Mouse (Mus musculus): Measurements from ENCODE around the gene Filip1.
A peak's percentile ranks its signal among the peaks of the same experiment; 100 is the strongest.

Gene Filip1

DNA sequence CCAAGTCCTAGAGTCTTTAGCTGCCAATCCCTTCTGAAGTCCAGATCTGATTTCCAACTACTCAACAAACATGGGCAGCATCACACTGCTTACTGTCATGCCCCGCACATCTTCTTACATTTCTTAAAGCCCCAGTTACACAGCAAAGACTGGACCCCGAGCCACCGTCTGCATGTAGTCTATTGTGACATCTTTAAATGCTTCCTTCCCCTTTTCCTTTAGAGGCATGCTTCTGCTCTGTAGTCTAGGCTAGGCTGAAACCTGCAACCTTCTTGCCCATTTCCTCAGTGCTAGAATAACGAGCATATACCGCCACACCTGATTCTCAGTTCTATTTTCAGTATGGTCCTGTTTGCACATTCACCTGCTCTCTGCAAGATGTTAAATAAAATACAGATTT is 196.2 kb downstream of the Filip1 start:
- no peak for DNase-seq

- no peak for DNase-seq
Measured at GRCm38 (mm10) chr9:79816013-79816412, 196.6 kb downstream of the Filip1 start.

GRCm38 (mm10) chr9:79814592-79814991 is 198.1 kb downstream of the Filip1 start:
- no peak for DNase-seq

DNA sequence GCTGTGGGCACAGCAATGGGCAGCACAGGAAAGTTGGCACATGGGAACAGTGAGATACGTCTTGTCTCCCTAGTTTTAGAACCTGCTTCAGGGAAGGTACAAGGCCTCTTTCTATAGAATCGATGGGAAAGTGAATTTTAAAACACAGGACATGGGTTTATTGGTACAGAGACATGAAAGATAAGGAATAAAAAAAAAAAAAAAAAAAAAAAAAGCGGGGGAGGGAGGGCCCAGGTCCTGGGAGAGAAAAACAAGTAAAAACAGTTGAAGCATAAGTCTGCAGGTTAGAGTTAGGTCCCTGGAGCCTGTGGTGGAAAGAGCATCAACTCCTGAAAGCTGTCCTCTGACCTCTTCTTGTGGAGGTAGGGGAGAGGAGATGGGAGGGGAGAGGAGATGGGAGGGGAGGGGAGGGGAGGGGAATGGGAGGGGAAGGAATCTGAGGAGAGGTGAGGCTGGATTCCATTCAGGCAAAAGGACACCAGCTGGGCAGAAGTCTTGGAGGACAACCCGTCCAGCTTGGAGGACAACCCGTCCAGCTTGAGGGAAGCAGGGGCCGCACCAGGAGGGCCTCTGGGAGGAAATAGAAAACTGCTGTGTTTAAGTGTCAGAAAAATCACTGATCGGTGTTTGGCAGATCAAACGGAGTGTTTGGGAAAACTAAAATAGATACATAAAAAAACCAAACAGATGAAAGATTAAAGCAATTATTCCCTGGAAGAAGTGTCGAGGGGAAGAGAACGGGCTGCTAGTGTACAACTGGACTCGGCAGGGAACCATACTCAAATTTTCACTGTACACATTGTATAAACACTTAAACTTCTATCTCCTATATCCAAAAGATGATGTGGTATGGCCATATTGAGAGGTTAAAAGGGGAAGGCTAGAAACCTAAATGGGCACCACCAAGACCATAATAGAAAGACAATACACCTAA is 201.4 kb downstream of the Filip1 start:
- DNase-seq: no peak

DNA sequence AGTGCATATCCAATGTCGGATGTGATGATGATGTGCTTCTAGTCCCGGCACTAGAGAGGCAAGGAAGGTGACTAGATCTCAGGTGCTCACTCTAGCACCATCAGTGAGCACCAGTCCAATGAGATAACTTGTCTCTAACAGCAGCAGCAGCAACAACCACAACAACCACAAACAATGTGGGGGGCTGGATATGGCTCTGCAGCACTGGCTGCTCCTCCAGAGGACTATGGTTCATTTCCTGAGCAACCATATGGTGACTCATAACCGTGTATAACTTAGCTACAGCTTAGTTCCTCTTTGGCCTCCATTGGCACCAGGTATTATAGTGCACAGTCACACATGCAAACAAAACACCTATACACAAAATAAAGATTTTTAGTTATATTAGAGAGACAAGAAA is 202.1 kb downstream of the Filip1 start:
- no peak for DNase-seq

DNA sequence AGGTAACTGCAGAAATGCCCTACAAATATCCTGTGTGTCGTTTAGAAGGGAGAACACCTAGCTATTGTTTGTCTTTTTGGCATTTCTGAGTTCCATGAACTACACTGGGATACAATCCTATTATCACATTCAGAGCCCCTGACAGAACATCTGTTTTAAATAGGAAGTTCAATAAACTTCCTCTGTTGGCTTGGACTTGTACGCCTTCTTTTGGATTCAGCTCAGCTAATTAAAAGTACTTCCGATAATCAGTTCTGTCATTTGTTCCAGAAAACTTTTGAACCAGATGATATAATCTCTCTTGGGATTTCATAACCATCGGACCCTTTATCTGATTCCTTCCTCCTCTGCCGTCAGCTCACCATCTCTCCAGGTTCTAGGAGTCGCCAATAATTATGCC is 203.2 kb downstream of the Filip1 start:
- DNase-seq: no peak

GRCm38 (mm10) chr9:79807178-79807577 is 205.5 kb downstream of the Filip1 start:
- no peak for DNase-seq

- no peak for DNase-seq
Measured at GRCm38 (mm10) chr9:79806317-79807075, 206.2 kb downstream of the Filip1 start.

GRCm38 (mm10) chr9:79805426-79805825 is 207.2 kb downstream of the Filip1 start:
- DNase-seq: no peak

DNA sequence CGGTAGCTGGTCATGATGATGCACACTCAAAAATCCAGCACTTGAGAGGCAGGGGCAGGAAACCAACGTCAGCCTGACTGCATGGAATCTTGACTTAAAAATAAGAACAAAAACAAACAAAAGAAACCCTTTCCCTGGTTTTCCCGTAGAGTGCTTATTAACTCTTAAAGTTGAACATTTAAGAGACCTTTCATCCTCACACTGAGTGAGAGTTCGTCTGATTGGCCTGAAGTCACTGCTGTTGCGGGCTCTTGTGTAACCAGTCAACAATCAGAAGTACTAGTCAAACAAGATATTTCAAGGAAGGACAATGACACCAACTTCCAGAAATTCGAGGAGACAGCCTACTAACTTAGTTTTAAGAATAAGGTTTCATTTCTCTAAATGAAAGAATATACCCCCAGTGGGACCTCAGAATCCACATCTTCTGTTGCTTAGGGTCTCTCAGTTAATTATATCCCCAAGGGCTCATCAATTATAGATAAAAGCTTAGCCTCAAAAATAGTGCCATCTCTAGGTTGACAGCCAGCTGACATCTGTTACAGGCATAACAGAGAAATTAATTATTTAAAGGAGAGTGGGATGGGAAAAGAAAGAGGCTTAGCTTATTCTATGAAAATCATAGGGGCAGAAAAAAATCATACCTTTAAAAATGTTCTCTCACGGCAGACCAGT is 216.1 kb downstream of the Filip1 start:
- no peak for DNase-seq

- no peak for DNase-seq
Measured at GRCm38 (mm10) chr9:79795076-79795475, 217.6 kb downstream of the Filip1 start.

DNA sequence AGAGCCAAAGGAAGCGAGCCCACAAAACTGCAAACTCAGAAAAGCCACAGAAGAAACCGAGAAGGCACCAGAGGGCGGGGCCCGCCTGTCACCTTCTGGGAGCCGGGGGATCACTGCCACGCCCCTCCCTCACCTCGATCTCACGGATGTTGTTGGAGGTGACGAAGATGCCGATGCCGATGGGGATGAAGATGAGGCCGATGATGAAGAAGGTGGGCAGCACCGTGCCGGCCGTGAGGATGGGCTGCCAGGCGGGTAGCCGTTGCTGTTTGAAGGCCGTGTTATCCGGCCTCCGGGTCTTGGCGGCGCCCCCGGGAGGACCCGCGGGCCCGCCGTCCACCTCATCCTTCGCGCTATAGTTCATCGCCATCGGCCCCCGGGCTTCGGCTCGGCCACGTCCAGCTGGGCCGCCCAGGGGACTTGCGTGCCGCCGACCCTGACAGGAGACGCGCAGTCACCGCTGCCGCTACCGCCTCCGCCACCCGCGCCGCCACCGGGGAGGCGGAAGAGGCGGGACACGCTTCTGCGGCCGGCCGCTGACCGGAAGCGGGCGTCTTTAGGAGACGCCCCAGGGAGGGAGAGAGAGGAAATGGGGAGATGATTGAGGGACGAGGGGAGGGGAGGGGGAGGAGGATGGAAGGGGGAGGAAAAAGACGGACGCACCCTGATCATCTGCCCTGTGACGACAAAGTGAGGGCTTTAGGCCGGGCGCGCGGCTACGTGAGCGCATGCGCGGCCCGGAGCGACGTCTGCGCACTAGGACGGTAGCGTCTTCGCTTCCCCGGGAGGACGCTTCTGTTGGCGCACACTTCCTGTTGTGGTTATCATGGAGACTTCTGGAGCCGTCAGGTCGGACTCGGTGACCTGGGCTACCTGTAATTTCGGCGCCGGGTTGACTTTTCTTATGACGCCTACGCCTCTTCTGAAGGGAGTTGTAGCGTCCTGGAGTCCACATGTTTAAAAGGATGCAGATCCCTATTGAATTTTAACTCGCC is 219.5 kb downstream of the Filip1 start, which contains the start of gene Tmem30a:
TSS of gene Tmem30a (minus strand) at position 667 of the 995 bp plus-strand sequence.
- DNase-seq: peak; percentile 95

DNA sequence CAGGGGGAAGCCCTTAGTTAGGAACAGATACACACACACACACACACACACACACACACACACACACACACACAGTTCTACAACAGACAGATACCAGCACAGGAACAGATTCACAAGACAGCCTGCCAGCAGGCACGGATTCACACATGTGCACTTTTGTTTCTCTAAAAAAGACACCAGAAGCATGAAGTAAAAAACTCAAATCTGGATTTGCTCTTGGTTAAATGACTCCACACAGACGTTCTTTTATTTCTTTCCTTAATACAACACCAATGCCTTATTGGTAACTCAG is 226.9 kb downstream of the Filip1 start:
- no peak for DNase-seq

DNA sequence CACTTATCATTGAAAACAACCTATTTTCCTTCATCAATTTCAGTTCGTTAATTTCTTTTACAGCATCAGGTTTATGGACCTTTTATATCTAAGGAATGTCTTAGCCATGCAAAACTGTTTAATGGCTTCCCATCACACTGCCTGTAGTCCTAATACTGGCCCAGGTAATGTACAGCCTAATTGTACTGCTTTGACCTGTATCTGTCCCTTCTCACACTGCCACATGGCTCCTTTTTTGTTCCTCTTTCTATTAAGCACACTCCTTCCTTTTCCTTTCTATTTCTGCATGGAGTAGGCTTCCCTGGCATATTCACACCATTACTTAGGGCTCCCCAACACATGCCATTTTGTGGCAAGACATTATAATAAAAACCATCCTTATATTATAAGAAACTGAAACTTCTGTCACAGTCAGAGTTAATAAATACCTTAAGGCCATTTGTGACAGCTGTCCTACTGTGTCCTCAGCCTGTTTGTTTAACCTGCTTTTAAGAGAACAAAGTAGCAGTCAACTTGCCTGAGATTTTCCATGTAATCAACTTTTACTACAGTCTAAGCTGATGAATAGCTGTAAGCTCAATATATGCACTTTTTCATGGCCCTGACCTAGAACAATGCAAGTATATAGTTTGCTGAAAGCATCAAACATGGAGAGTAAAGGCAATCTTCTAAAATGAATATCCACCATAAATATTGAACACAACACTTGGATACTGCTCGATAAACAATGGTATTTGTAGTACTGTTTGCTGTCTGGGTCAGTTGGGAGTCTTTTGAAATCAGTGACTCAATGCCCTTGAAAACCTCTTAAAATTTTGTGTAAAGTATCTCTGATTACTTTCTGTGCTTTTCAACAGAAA is 227.5 kb downstream of the Filip1 start:
- no peak for DNase-seq

GRCm38 (mm10) chr9:79784439-79784838 is 228.2 kb downstream of the Filip1 start:
- no peak for DNase-seq

GRCm38 (mm10) chr9:79779354-79779753 is 233.3 kb downstream of the Filip1 start:
- no peak for DNase-seq

DNA sequence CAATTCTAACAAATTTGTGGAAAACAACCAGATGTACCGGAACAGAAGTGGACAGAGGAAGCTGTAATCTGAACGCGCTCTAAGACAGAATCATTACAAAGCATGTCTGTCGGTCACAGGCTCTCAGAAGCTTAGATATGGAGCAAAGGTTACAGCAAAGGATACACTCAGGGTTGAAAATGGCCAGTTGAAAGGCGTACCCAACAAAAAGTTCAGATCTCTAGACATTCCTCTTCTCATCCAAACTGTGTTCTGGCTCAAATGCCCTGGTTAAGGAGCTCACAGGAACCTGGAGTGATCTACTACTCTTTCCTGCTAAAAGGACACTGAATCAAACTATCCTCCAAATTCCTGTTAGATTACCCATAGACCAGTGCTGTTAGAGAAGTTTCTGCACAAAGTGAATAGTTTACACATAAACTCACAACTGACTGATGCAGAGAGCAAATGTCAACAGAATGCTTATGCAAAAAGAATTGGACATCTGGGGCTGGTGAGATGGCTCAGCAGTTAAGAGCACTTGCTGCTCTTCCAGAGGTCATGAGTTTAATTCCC is 245.6 kb downstream of the Filip1 start:
- DNase-seq: no peak

- DNase-seq: no peak
Measured at GRCm38 (mm10) chr9:79765329-79765728, 247.3 kb downstream of the Filip1 start.
